Mouse (Mus musculus) neural tube, embryonic 12.5 days (tissue): Measurements from ENCODE around the gene Dnmt3a. TPM values are rescaled to one million over a fixed set of nuclear protein-coding genes. Genes with fewer than 3 reads are reported as not detected.

Experiments
- ATAC-seq: fragments of 200-750 bp; cut with Nextera tagmentation; 2 replicates; pipeline ENCODE4 v1.8.0; 2017; ENCODE audit warnings: low read depth, mild to moderate bottlenecking, moderate TSS enrichment, moderate library complexity; ENCODE audit not compliant: low FRiP score
- H3K27ac ChIP-seq: fragments of 300-500 bp; sonication (generic); 2 replicates; pipeline ENCODE4 v1.5.1; 2016
- H3K27me3 ChIP-seq: fragments of 300-500 bp; sonication (generic); replicated peaks from 2 replicates; pipeline ENCODE4 v1.6.1; 2016; ENCODE audit warnings: mild to moderate bottlenecking
- H3K36me3 ChIP-seq: fragments of 300-500 bp; sonication (generic); 2 replicates; pipeline ENCODE4 v1.6.1; 2016; ENCODE audit warnings: mild to moderate bottlenecking
- H3K4me1 ChIP-seq: fragments of 300-500 bp; sonication (generic); 2 replicates; pipeline ENCODE4 v1.6.1; 2016
- H3K4me2 ChIP-seq: fragments of 300-500 bp; sonication (generic); replicated peaks from 2 replicates; pipeline ENCODE4 v1.6.1; 2016; ENCODE audit warnings: mild to moderate bottlenecking
- H3K4me3 ChIP-seq: fragments of 300-500 bp; sonication (generic); 2 replicates; pipeline ENCODE4 v1.5.1; 2016
- H3K9ac ChIP-seq: fragments of 300-500 bp; sonication (generic); 2 replicates; pipeline ENCODE4 v1.6.1; 2016; ENCODE audit warnings: mild to moderate bottlenecking
- H3K9me3 ChIP-seq: fragments of 300-500 bp; sonication (generic); 2 replicates; pipeline ENCODE4 v1.6.1; 2016; ENCODE audit warnings: mild to moderate bottlenecking
- WGBS: fragments of 180-500 bp; shearing (Covaris S2); methylation state at CpG from one replicate; pipeline ENCODE4 v1.1.7; 2016; 5-methylcytosine and 5-hydroxymethylcytosine counted together
- polyA plus RNA-seq: library from polyadenylated mRNA; unstranded; fragments of >200 nt; fragmentation: Nextera tagmentation; extraction: Ambion mirVana; gene quantifications from 2 replicates; pipeline ENCODE4 v1.2.1, GENCODE M21; 2016

Gene Dnmt3a
- polyA plus RNA-seq, 1 experiment from 2014 or later: 146 TPM

DNA sequence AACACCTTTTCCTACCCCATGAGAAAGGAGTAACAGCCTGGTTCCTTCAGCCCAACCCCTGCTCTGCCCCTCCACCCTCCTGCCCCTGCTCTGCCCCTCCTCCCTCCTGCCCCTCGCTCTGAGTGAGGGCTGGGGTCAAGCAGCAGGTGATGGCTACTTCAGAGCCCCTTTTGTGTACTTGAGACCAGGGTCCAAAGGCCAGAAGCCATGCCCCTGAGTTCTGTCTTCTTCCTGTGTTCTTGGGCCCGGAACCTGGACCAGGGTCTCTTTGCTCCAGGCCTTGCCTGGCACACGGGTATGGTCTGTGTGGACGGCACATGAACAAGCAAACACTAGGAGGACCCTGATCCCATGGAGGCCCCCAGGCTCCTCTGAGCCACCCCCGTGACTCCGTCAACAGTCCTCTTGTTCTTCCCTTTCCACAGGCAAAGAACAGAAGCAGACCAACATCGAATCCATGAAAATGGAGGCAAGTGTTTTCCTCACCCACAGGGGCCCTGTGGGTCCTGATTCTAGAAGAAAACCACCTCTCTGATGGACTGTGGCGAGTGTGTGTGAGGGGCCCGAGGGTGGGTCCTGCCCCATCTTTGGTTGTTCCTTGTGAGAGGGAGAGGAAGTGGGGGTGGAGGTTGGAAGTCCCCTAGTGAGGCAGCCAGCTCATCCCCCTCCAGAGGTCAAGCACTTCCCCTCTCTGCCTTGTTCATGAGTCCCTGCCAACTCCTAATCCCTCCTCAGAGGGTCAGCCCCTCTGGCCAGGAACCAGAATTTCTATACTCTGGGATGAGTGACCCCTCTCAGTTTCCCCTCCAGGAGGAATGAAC is 66.8 kb downstream of the Dnmt3a start:
- H3K27me3 ChIP-seq: no peaks in the 10 kb centered on the region
- H3K9ac ChIP-seq: no peak overlapping the region
- H3K4me2 ChIP-seq: no peak overlapping the region
- H3K4me3 ChIP-seq: no peak overlapping the region
- 71% methylated on average over 9 of the region's 9 CpGs for WGBS
- H3K9me3 ChIP-seq: no peaks in the 10 kb centered on the region
- peaks cover 8% of the 10 kb centered on the region for H3K4me1 ChIP-seq
- peaks cover 18% of the 10 kb centered on the region; the same call in 1 of the 2 replicates for H3K36me3 ChIP-seq
- no peak overlapping the region for H3K27ac ChIP-seq
- ATAC-seq: no peak

DNA sequence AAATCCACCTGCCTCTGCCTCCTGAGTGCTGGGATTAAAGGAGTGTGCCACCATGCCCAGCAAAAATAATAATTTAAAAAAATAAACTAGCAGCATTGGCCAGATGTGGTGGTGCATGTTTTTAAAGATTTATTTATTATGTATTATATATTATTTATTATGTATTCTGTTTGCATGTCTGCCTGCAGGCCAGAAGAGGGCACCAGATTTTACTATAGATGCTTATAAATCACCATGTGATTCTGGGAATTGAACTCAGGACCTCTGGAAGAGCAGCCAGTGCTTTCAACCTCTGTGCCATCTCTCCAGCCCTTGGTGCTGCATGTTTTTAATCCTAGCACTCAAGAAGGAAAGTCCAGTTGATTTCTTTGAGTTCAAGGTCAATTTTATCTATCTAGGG is 69.7 kb downstream of the Dnmt3a start:
- ATAC-seq: no peak
- H3K36me3 ChIP-seq: peaks cover 22% of the 10 kb centered on the region; the same call in 1 of the 2 replicates
- H3K9ac ChIP-seq: no peak overlapping the region

DNA sequence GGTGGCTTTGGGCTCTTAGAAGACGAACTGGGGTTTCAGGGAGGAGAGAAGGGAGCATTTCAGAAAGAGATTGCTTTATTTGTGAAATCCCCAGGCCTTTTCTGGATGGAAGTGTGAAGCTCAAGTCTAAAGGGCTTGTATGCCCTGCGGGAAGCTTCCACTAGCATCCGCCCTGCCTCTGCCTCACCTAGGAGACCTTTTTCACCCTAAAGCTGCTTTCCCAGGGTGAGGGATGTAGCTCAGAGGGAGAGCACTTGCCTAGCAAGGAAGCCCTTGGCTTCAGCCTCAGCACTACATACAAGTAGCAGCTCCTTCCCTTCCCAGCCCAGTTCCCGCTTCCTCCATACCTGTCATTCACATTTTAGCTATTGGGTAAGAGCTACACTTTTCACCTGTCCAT is 71.6 kb downstream of the Dnmt3a start:
- Histone ChIP-seq H3K9me3 (no peaks in the 10 kb centered on the region), H3K36me3 (peaks cover 25% of the 10 kb centered on the region; the same call in 1 of the 2 replicates), H3K27ac (no peak overlapping the region), H3K4me3 (no peak overlapping the region), H3K9ac (no peak overlapping the region), H3K4me1 (no peaks in the 10 kb centered on the region), H3K27me3 (no peaks in the 10 kb centered on the region), H3K4me2 (no peak overlapping the region)
- 89% methylated on average over 4 of the region's 4 CpGs for WGBS
- no peak for ATAC-seq

More for the DNA sequence above, 69.7 kb downstream of the Dnmt3a start:
- Histone ChIP-seq H3K4me2 (no peak overlapping the region), H3K4me1 (peaks cover 8% of the 10 kb centered on the region), H3K27ac (no peak overlapping the region), H3K4me3 (no peak overlapping the region), H3K27me3 (no peaks in the 10 kb centered on the region), H3K9me3 (no peaks in the 10 kb centered on the region)

DNA sequence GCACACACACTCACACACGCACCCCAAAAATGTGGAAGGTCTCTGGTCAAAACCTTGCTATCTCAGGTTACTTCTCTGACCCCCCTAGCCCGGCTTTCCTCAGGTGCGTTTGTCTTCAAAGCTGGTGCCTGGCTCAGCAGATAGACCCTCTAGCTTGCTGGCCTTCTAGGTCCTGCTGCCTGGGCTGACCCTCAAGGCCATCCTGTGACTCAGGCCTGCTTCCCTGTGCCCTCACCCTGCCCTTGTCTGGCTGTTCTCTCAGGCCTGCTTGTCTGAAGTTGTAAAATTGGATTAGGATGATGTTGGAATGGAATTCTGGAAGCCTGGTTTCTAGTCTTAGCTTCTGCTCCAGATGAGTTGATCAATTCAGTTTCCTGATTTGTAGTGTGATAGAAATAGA is 75.7 kb downstream of the Dnmt3a start:
- ATAC-seq: no peak
- Histone ChIP-seq H3K27me3 (no peaks in the 10 kb centered on the region), H3K9ac (no peak overlapping the region), H3K4me3 (no peak overlapping the region), H3K9me3 (no peaks in the 10 kb centered on the region), H3K27ac (no peak overlapping the region), H3K4me2 (no peak overlapping the region), H3K36me3 (peaks cover 17% of the 10 kb centered on the region), H3K4me1 (peaks cover 21% of the 10 kb centered on the region)
- 92% methylated on average over 3 of the region's 3 CpGs for WGBS

DNA sequence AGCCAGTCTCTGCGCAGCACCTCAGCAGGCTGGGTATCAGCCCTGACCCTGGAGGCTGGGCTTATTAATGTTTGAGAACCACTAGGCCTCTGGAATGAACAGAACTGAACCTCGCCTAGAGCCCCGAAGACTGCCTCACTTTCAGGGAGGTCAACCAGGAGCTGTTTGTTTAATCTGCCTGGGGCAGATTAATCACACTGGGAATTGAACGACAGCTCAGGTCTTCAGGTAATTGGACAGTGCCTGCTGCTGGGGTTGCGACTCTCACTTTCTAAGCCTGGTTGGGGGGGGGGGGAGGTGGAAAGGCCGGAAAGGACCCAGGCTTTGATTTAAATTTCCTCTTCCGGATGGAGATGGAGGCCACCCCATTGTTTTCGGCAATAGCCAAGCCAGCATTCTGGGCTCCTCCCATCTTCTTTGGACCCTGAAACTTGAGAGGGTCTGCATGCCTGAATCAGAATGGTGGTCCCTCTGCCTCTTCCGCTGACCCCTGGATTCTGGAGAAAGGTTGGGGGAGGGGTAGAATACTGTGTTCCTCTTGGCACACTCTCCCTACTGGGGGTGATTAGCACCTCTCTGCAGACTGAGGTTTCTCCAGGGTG is 79.2 kb downstream of the Dnmt3a start:
- no peaks in the 10 kb centered on the region for H3K9me3 ChIP-seq
- 0 out of 2 replicates have a peak overlapping the region, but pooled peaks have one; percentile 2 for H3K4me2 ChIP-seq
- H3K36me3 ChIP-seq: peaks cover 11% of the 10 kb centered on the region
- no peak overlapping the region for H3K4me3 ChIP-seq
- H3K9ac ChIP-seq: no peak overlapping the region
- WGBS: 18% methylated on average over 9 of the region's 9 CpGs
- no peaks in the 10 kb centered on the region for H3K27me3 ChIP-seq
- H3K27ac ChIP-seq: no peak overlapping the region
- peaks cover 44% of the 10 kb centered on the region for H3K4me1 ChIP-seq
- ATAC-seq: no peak

DNA sequence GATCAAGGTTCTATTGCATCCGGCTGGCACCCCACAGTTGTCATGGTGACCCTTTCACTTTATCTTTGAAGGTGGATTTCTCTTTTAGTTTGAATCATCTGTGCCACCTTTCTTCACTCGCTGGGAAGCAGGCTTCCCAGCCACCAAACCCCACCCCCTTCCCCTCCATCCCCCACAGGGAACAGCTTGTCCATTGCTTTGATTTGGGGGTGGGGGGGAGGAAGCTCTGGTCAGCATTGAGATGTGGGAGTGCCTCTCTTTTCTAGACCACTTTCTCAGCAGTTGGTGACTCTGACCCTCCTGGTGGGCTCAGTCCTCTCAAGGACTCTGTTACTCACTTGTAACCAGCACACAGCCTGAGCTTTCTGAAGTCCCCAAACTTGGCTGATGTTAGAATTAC is 80.8 kb downstream of the Dnmt3a start:
- H3K4me1 ChIP-seq: peaks cover 53% of the 10 kb centered on the region
- ATAC-seq: no peak
- H3K4me3 ChIP-seq: no peak overlapping the region
- no peak overlapping the region for H3K9ac ChIP-seq
- no peak overlapping the region for H3K27ac ChIP-seq
- H3K36me3 ChIP-seq: peaks cover 6% of the 10 kb centered on the region; the same call in 1 of the 2 replicates
- no peaks in the 10 kb centered on the region for H3K9me3 ChIP-seq
- no peaks in the 10 kb centered on the region for H3K27me3 ChIP-seq
- WGBS: 33% methylated on average over 2 of the region's 2 CpGs
- H3K4me2 ChIP-seq: no peak overlapping the region

DNA sequence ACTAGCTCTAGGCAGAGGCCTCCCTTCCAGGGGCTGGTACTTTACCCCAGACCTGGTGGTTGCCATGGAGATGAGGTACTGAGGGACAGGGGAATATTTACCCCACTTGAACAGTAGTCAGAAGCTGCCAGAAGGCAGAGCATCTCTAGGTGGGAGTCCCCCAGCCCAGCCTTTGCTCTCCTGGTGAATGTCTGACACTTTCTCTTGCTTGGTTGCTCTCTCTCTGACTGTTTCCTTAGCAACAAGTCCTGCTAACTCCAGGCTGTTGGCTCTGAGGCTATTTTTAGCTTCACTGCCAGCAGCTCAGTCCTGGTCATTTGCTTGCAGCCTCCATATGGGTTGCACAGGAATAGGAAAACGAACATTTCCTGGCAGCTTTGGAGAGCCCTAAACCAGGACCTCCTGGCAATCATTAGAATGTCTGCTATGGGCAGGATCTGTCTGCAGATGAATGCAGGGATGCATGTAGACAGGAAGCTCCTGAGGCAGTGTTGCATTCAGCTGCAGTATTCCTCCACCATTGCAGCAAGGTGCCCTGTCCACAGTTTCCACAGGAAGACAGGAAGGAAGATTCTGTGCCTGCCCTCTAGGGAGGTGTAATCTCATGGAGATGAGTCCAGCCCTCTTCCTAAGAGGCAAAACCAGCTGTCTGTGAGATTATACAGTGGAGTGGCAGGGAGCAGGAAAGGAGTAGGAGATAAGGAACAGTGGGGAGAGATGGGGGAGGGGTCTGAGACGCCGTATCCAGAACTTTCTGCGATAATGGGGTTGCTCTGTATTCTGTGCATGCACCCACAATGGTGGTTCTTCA is 81.9 kb downstream of the Dnmt3a start:
- no peaks in the 10 kb centered on the region for H3K27me3 ChIP-seq
- no peaks in the 10 kb centered on the region for H3K9me3 ChIP-seq
- peaks cover 2% of the 10 kb centered on the region; the same call in 1 of the 2 replicates for H3K36me3 ChIP-seq
- ATAC-seq: peak; percentile 8; the same call in 1 of the 2 replicates
- H3K27ac ChIP-seq: peak overlapping the region; percentile 43; the same call in 1 of the 2 replicates
- 0 out of 2 replicates have a peak overlapping the region, but pooled peaks have one; percentile 0 for H3K9ac ChIP-seq
- no peak overlapping the region for H3K4me3 ChIP-seq
- 66% methylated on average over 4 of the region's 4 CpGs for WGBS
- peak overlapping the region; percentile 29; the same call in 1 of the 2 replicates for H3K4me2 ChIP-seq
- H3K4me1 ChIP-seq: peaks cover 58% of the 10 kb centered on the region

DNA sequence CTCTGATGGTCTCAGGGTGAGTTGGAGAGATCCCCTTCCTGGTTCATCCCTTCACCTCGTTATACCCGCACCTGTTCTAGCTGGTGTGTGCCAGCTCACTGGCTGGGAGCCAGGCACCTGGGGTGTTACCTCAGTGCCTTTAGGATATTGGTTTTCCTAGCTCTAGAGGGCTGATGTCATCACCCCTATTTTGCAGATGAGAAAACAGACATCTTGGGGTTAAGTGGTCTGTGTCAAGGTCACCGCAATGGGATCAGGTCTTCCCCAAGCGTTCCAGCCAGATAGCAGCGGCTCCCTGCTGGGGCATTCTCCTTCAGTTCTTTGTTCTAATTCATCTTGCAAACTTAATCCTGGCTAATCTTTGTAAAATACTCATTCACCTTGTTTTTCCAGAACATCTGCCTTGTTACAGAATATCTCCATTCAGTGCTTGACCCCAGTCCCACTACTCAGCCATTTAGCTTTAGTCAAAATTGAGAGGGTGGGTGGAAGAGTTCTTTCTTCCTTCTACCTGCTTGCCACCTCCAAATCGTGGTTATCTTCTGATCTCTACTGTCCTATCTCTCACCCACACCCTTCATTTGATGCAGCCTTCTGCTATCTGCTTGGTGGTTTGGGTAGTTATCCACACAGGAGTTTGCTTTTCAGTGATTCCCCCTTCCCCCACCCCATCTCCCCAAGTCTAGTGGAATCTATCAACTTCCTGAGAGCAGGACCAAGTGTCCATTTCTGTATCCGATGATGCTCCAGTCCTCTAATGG is 84.2 kb downstream of the Dnmt3a start:
- H3K4me2 ChIP-seq: no peak overlapping the region
- no peak for ATAC-seq
- H3K4me3 ChIP-seq: no peak overlapping the region
- H3K4me1 ChIP-seq: peaks cover 68% of the 10 kb centered on the region
- H3K27me3 ChIP-seq: no peaks in the 10 kb centered on the region
- no peak overlapping the region for H3K27ac ChIP-seq
- H3K36me3 ChIP-seq: peaks cover 6% of the 10 kb centered on the region; the same call in 1 of the 2 replicates
- H3K9me3 ChIP-seq: no peaks in the 10 kb centered on the region
- 42% methylated on average over 7 of the region's 7 CpGs for WGBS
- H3K9ac ChIP-seq: no peak overlapping the region

DNA sequence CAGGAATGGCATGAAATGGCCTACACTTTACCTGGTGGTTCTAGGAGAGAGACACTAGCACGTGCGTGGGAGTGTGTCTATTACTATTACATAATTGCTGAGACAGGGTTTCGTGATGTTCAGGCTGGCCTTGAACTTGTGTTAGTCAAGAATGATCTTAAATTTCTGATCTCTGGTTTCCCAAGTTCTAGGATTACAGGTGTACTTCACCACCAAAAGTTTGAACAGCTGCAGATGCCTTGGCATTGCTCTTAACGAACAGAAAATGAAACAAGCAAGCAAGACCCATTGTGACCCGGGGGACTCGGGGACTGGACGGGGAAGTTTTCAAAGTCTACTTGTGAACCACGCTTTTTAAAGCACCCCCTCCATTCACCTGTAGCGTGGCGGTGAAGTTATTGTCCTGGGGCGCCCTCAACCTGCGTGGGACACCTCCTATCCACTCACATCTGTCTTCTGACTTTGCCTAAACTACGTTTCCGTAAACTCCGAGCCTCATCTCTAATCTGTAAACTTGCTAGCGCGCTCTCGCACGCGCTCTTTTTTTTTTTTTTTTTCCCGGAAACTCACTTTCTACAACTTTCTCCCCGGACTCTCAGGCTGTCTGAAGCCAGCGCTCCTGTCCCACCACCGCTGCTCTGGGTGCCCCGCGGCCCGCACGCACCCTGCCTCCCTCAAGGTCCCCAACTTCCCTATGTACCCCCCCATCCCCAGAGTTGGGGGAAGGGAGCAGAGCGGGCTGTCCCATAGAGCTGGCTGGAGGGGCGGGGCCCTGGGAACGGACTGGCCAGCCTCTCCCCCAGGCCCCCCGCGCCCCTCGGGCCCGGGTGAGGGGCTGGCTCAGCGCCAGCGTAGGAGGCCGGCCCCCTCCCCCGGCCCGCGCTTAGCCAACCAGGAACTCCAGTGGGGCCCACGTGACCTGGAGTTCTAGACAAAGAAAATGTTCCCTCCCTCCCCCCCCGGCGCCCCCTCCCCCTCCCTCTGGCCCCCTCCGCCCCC is 85.2 kb downstream of the Dnmt3a start:
- H3K36me3 ChIP-seq: peaks cover 13% of the 10 kb centered on the region
- no peaks in the 10 kb centered on the region for H3K9me3 ChIP-seq
- H3K9ac ChIP-seq: peak overlapping the region; percentile 75
- H3K4me3 ChIP-seq: peak overlapping the region; percentile 56
- peak overlapping the region; percentile 73 for H3K4me2 ChIP-seq
- ATAC-seq: peak; percentile 71
- peaks cover 58% of the 10 kb centered on the region for H3K4me1 ChIP-seq
- H3K27ac ChIP-seq: peak overlapping the region; percentile 71; the same call in 1 of the 2 replicates
- no peaks in the 10 kb centered on the region for H3K27me3 ChIP-seq
- 4% methylated on average over 42 of the region's 45 CpGs for WGBS

DNA sequence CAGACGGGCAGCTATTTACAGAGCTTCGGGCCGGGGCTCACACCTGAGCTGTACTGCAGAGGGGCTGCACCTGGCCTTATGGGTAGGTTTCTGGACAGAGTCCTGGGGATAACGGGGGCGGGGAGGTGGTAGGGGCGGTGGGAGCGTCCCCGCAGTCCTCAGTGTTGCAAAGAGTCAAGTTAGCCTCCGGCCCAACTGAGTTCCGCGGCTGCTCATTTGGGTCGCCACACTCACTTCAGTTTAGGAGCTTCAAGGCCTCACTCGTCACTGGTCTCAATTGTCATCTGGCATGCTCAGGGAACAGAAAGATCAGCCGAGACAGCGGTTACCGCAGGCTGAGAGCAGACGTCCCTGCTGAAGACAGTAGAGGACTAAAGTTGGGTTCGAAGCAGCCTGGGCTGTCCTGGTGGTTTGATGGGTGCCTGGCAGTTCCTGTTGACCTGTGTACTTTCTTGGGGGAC is 86.0 kb downstream of the Dnmt3a start:
- H3K9ac ChIP-seq: peak overlapping the region; percentile 75
- H3K4me3 ChIP-seq: peak overlapping the region; percentile 56
- no peaks in the 10 kb centered on the region for H3K9me3 ChIP-seq
- peaks cover 52% of the 10 kb centered on the region for H3K4me1 ChIP-seq
- peak overlapping the region; percentile 71 for H3K27ac ChIP-seq
- H3K36me3 ChIP-seq: peaks cover 20% of the 10 kb centered on the region
- peak; percentile 74 for ATAC-seq
- WGBS: under 1% methylated on average over 17 of the region's 18 CpGs
- no peaks in the 10 kb centered on the region for H3K27me3 ChIP-seq
- peak overlapping the region; percentile 73 for H3K4me2 ChIP-seq
